23 mouse cellular contexts compared by ENCODE assay signal in genomic region chr11:110414263-110414662, GRCm38 (mm10). TPM values are rescaled to one million over a fixed set of nuclear protein-coding genes. Genes with fewer than 3 reads are reported as not detected.
DNase-seq lines count a peak whose midpoint lies in the region; ATAC-seq and TF ChIP-seq lines count a peak whose summit lies in the region.
"Had no signal": no experiment of that assay in that cellular context is flagged by ENCODE, and none has a peak within 500 bp of the region (broad histone marks: within the 10 kb centered on the region; RNA-seq: fewer than 3 reads in every experiment).

No protein-coding gene starts in this region.

- no peaks in the 10 kb centered on the region for H3K9me3 ChIP-seq in limb, embryonic 15.5 days
- no peaks in the 10 kb centered on the region for H3K9me3 ChIP-seq in limb, embryonic 10.5 days (replicated peaks)
- no peaks in the 10 kb centered on the region for H3K9me3 ChIP-seq in CH12.LX (replicated peaks; ENCODE audit: low read length)
- no peaks in the 10 kb centered on the region for H3K9me3 ChIP-seq in stomach, postnatal 0 days (ENCODE audit: control insufficient read depth, low read length)
- H3K9me3 ChIP-seq: embryonic facial prominence, embryonic 12.5 days; forebrain, embryonic 10.5 days; forebrain, embryonic 12.5 days had no signal

- H3K27me3 ChIP-seq in limb, embryonic 15.5 days = no peaks in the 10 kb centered on the region
- no peaks in the 10 kb centered on the region for H3K27me3 ChIP-seq in limb, embryonic 10.5 days (ENCODE audit: low read depth, poor library complexity, severe bottlenecking)
- no peaks in the 10 kb centered on the region for H3K27me3 ChIP-seq in CH12.LX (replicated peaks)
- no peaks in the 10 kb centered on the region for H3K27me3 ChIP-seq in stomach, postnatal 0 days (ENCODE audit: control insufficient read depth, insufficient read depth, low read length)
- H3K27me3 ChIP-seq: embryonic facial prominence, embryonic 12.5 days; forebrain, embryonic 12.5 days had no signal

- in situ Hi-C loops in CH12.LX (cut with MboI; ENCODE audit: low pct_ligation_motif_present, low pct_unique_long_range_greater_than_20kb, low sequenced_read_pairs) = no loop called here

- peak overlapping the region; percentile 61 for H3K27ac ChIP-seq in limb, embryonic 15.5 days
- H3K27ac ChIP-seq in limb, embryonic 10.5 days = no peak overlapping the region
- no peak overlapping the region for H3K27ac ChIP-seq in CH12.LX (ENCODE audit: insufficient read depth, low read depth)
- H3K27ac ChIP-seq in stomach, postnatal 0 days (replicated peaks) = peak overlapping the region; percentile 63; the same call in 1 of the 2 replicates
- H3K27ac ChIP-seq: embryonic facial prominence, embryonic 12.5 days; forebrain, embryonic 10.5 days; forebrain, embryonic 12.5 days had no signal

- dilution Hi-C loops in CH12.LX (cut with MboI; ENCODE audit: extremely low pct_ligation_motif_present, extremely low pct_unique_long_range_greater_than_20kb, low sequenced_read_pairs) = no loop called here

- H3K9ac ChIP-seq in limb, embryonic 15.5 days = no peak overlapping the region
- H3K9ac ChIP-seq in CH12.LX (ENCODE audit: insufficient read depth, low read depth) = no peak overlapping the region
- no peak overlapping the region for H3K9ac ChIP-seq in stomach, postnatal 0 days (ENCODE audit: low read length)
- H3K9ac ChIP-seq: embryonic facial prominence, embryonic 12.5 days; forebrain, embryonic 12.5 days had no signal

- no peak for TF ChIP-seq CTCF in CH12.LX (conservative IDR thresholded peaks at IDR 0.05 in 1 of 2, IDR thresholded peaks at IDR 0.05 in 1 of 2; ENCODE audit: low read depth in 2 of 2, low read length in 2 of 2)
- no peak for TF ChIP-seq CTCF in stomach, postnatal 0 days (IDR thresholded peaks at IDR 0.05; ENCODE audit: low read depth)

- no peak for TF ChIP-seq RAD21 in CH12.LX (IDR thresholded peaks at IDR 0.05; ENCODE audit: low read depth, low read length)

- 63% methylated on average over 7 of the region's 7 CpGs for WGBS in limb, embryonic 15.5 days
- WGBS in limb, embryonic 10.5 days = 88% methylated on average over 7 of the region's 7 CpGs
- WGBS in stomach, postnatal 0 days = 72% methylated on average over 7 of the region's 7 CpGs

- no peak for DNase-seq in limb, embryonic 10.5 days (ENCODE audit: low spot score)
- DNase-seq in CH12.LX (ENCODE audit: extremely low read depth) (no peak), NIH3T3 (ENCODE audit: low read depth) (peak; percentile 19)
- DNase-seq in stomach, postnatal 0 days (ENCODE audit: low spot score) = no peak
- no peak for DNase-seq in retina, embryonic 14.5 days (ENCODE audit: low spot score)
- DNase-seq in cerebellum, postnatal 4 days (ENCODE audit: low spot score in 2 of 2) = no peak
- DNase-seq: adrenal gland, adult 8-10 months; adrenal gland, postnatal 14 days; adrenal gland, postnatal 36 days; cerebellum, adult 11-12 months; cerebellum, adult 2 months; cerebellum, adult 9-10 months; cerebellum, postnatal 10 days; cerebellum, postnatal 25 days; embryo, embryonic 11 days had no signal

- peaks cover 12% of the 10 kb centered on the region for H3K4me1 ChIP-seq in limb, embryonic 15.5 days
- no peaks in the 10 kb centered on the region for H3K4me1 ChIP-seq in limb, embryonic 10.5 days
- peaks cover 12 to 30% of the 10 kb centered on the region in 2 experiments for H3K4me1 ChIP-seq in CH12.LX (ENCODE audit: control insufficient read depth in 1 of 2, insufficient read depth in 2 of 2)
- no peaks in the 10 kb centered on the region for H3K4me1 ChIP-seq in stomach, postnatal 0 days (replicated peaks; ENCODE audit: control insufficient read depth, insufficient read depth)
- H3K4me1 ChIP-seq: embryonic facial prominence, embryonic 12.5 days; forebrain, embryonic 10.5 days had no signal

- H3K79me2 ChIP-seq in CH12.LX (replicated peaks; ENCODE audit: control insufficient read depth, extremely low read depth, insufficient read depth, poor library complexity, severe bottlenecking) = no peaks in the 10 kb centered on the region

- no peaks in the 10 kb centered on the region; the same call in 1 of the 2 replicates for H3K36me3 ChIP-seq in limb, embryonic 15.5 days
- peaks cover 15% of the 10 kb centered on the region; the same call in 1 of the 2 replicates for H3K36me3 ChIP-seq in limb, embryonic 10.5 days
- no peaks in the 10 kb centered on the region for H3K36me3 ChIP-seq in CH12.LX (replicated peaks in 1 of 2; ENCODE audit: control insufficient read depth in 1 of 2, insufficient read depth in 1 of 2, low read length in 1 of 2)
- no peaks in the 10 kb centered on the region for H3K36me3 ChIP-seq in stomach, postnatal 0 days (ENCODE audit: control insufficient read depth, insufficient read depth, low read length)
- H3K36me3 ChIP-seq: forebrain, embryonic 12.5 days; G1E had no signal

- ATAC-seq in limb, embryonic 15.5 days (ENCODE audit: insufficient number of reproducible peaks, low FRiP score, low TSS enrichment, low read depth) = peak; percentile 66; the same call in 1 of the 2 replicates
- no peak for ATAC-seq in stomach, postnatal 0 days (ENCODE audit: low FRiP score, low TSS enrichment)
- ATAC-seq: forebrain, embryonic 14.5 days; forebrain, embryonic 16.5 days had no signal

- no peak for TF ChIP-seq POLR2A in CH12.LX (IDR thresholded peaks at IDR 0.05; ENCODE audit: low read depth, low read length)

- H3K4me2 ChIP-seq in limb, embryonic 15.5 days = no peak overlapping the region
- no peak overlapping the region for H3K4me2 ChIP-seq in CH12.LX (ENCODE audit: insufficient read depth, low read depth, poor library complexity, severe bottlenecking)
- no peak overlapping the region for H3K4me2 ChIP-seq in stomach, postnatal 0 days (replicated peaks; ENCODE audit: low read depth)
- H3K4me2 ChIP-seq: embryonic facial prominence, embryonic 12.5 days; forebrain, embryonic 12.5 days had no signal

- no peak for TF ChIP-seq EP300 in CH12.LX (IDR thresholded peaks at IDR 0.05; ENCODE audit: low read length)
- TF ChIP-seq EP300 in stomach, postnatal 0 days (optimal IDR thresholded peaks at IDR 0.05) = no peak

- H3K4me3 ChIP-seq in limb, embryonic 15.5 days = no peak overlapping the region
- H3K4me3 ChIP-seq in limb, embryonic 10.5 days = no peak overlapping the region
- no peak overlapping the region for H3K4me3 ChIP-seq in CH12.LX (replicated peaks in 1 of 3; ENCODE audit: low read depth in 2 of 3, low read length in 2 of 3, poor library complexity in 1 of 3)
- no peak overlapping the region for H3K4me3 ChIP-seq in stomach, postnatal 0 days (ENCODE audit: low read depth, low read length)
- H3K4me3 ChIP-seq: embryonic facial prominence, embryonic 12.5 days; erythroblast, embryonic 14.5 days; forebrain, embryonic 10.5 days; forebrain, embryonic 12.5 days had no signal

TF ChIP-seq in CH12.LX, 34 proteins besides CTCF, POLR2A, EP300 and RAD21:
- TF ChIP-seq ZNF384 (IDR thresholded peaks at IDR 0.05; ENCODE audit: low read depth, low read length) (peak; percentile 72), MAZ (IDR thresholded peaks at IDR 0.05; ENCODE audit: low read depth, low read length) (0 out of 2 replicates have a peak, but pooled peaks have one; percentile 28), ZKSCAN1 (IDR thresholded peaks at IDR 0.05; ENCODE audit: borderline replicate concordance, low read depth, low read length) (no peak)

RNA-seq across cellular contexts. Expression of gene Map2k6, which starts 15.3 kb away (rescaled TPM):
- 21.1 and 21.9 TPM in 2 replicates for polyA plus RNA-seq in limb, embryonic 15.5 days (2015; fragmentation: Nextera tagmentation; extraction: Ambion mirVana)
- polyA plus RNA-seq in limb, embryonic 10.5 days (2016; fragmentation: Nextera tagmentation; extraction: Ambion mirVana) = 46.6 and 49.1 TPM in 2 replicates
- total RNA-seq in CH12.LX (2012; rRNA removed) = 11.3 and 16.8 TPM in 2 replicates
- 21.9 and 23.0 TPM in 2 replicates for total RNA-seq in CH12.LX (2014; rRNA removed)
- polyA plus RNA-seq in CH12.LX (2012; ENCODE audit: insufficient read length, low read depth) = 16.9 and 18.0 TPM in 2 replicates
- 6.0 and 7.8 TPM in 2 replicates for polyA plus RNA-seq in stomach, postnatal 0 days (2015; fragmentation: Nextera tagmentation; extraction: Ambion mirVana)
- polyA plus RNA-seq: erythroblast, embryonic 14.5 days; G1E had no signal

Comparison
In these comparisons a context has a peak if more than half of its experiments do, and no peak if none do; other contexts are left out.
1. H3K27ac ChIP-seq: peak in limb, embryonic 15.5 days (single experiment) and stomach, postnatal 0 days (single experiment); none in limb, embryonic 10.5 days (single experiment) and CH12.LX (single experiment).